Mouse (Mus musculus): ENCODE measurements around the gene Adk. TPM values are rescaled to one million over a fixed set of nuclear protein-coding genes. Genes with fewer than 3 reads are reported as not detected.

Gene Adk
- total and polyA plus RNA-seq, 3 experiments: 47.9 to 129 (median 59.0) TPM

DNA sequence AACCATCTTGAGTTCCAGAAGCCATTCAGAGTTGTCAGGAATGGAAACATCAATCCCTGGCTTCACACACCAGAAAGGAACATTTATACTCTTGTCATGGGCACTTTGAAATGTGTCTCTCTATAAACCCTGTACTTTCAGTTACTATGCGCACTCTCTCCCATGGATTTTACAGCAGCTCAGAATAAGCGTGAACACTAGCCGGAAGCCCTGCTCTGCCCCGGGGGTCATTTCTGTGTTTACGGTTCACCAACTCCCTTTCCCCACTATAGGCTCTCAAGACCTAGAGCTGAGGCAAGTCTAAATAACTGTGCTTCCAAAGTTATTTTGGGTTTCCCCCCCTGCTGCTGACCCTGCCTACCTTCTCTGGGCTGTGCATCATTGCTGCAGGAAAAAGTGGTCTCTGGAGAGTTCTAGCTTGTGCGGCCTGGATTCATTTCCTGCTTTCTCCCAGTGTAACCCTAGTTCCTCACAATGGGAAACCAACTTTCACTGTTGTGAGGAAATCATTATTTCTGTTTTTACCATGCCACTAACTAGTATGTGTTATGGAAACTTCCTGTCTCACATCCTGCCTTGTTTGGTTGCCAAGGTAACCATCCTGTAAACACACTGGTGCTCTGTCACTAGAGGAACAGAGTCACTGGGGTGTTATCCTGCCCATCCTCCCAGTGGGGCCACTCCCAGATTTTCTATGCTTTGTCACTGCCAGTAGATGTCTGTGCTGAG lies 20.4 kb upstream of the Adk start:
- H3K27ac ChIP-seq (ENCODE audit: insufficient read depth, low read depth): no peak overlapping the region
- no peaks in the 10 kb centered on the region for H3K27me3 ChIP-seq (replicated peaks)
- dilution Hi-C loops (cut with MboI; ENCODE audit: extremely low pct_ligation_motif_present, extremely low pct_unique_long_range_greater_than_20kb, low sequenced_read_pairs): no loop called here
- peaks cover 24 to 76% of the 10 kb centered on the region in 2 experiments for H3K36me3 ChIP-seq (replicated peaks in 1 of 2; ENCODE audit: control insufficient read depth in 1 of 2, insufficient read depth in 1 of 2, low read length in 1 of 2)
- H3K4me3 ChIP-seq (replicated peaks in 1 of 3; ENCODE audit: low read depth in 2 of 3, low read length in 2 of 3, poor library complexity in 1 of 3): no peak overlapping the region
- no peak for TF ChIP-seq ZC3H11A (IDR thresholded peaks at IDR 0.05; ENCODE audit: low read depth, low read length)
- no peak for TF ChIP-seq RCOR1 (conservative IDR thresholded peaks at IDR 0.05; ENCODE audit: low read depth, low read length)
- no peak for TF ChIP-seq GABPA (IDR thresholded peaks at IDR 0.05; ENCODE audit: insufficient replicate concordance, low read depth, low read length)
- no peak for TF ChIP-seq MEF2A (IDR thresholded peaks at IDR 0.05; ENCODE audit: borderline replicate concordance, low read depth, low read length)
- no peak for TF ChIP-seq UBTF (IDR thresholded peaks at IDR 0.05; ENCODE audit: low read depth, low read length)
- no peak for TF ChIP-seq MAX (IDR thresholded peaks at IDR 0.05; ENCODE audit: low read length)
- TF ChIP-seq CHD2 (IDR thresholded peaks at IDR 0.05; ENCODE audit: low read length): no peak
- H3K79me2 ChIP-seq (replicated peaks; ENCODE audit: control insufficient read depth, extremely low read depth, insufficient read depth, poor library complexity, severe bottlenecking): no peaks in the 10 kb centered on the region
- H3K9ac ChIP-seq (ENCODE audit: insufficient read depth, low read depth): no peak overlapping the region
- peak; percentile 65 for DNase-seq (ENCODE audit: extremely low read depth)
- in situ Hi-C loops (cut with MboI; ENCODE audit: low pct_ligation_motif_present, low pct_unique_long_range_greater_than_20kb, low sequenced_read_pairs): no loop called here
- H3K4me2 ChIP-seq (ENCODE audit: insufficient read depth, low read depth, poor library complexity, severe bottlenecking): no peak overlapping the region
- peaks cover 0 to 11% of the 10 kb centered on the region in 2 experiments; a peak in 2 of 4 replicates for H3K4me1 ChIP-seq (ENCODE audit: control insufficient read depth in 1 of 2, insufficient read depth in 2 of 2)
- H3K9me3 ChIP-seq (replicated peaks; ENCODE audit: low read length): no peaks in the 10 kb centered on the region

DNA sequence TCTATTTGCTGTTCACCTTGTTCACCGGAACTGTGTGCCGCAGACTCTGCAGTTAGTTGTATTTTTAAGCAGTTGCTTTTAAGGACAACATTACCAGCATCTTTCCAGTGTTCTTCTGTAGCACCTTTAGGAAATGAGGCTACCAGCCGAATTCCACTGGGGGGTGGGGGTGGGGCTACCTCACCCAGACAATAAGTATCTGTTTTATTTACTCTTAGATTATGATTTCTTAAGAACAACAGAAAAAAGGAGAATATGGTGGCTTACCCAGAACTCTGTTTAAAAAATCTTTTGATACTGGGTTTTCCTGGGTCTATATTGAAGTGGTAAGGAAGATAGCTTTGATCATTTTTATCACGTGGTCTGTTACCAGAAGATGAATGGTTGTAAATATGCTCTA lies 18.1 kb upstream of the Adk start:
- no peak overlapping the region for H3K27ac ChIP-seq (ENCODE audit: insufficient read depth, low read depth)
- peaks cover 0 to 11% of the 10 kb centered on the region in 2 experiments; a peak in 2 of 4 replicates for H3K4me1 ChIP-seq (ENCODE audit: control insufficient read depth in 1 of 2, insufficient read depth in 2 of 2)
- in situ Hi-C loops (cut with MboI; ENCODE audit: low pct_ligation_motif_present, low pct_unique_long_range_greater_than_20kb, low sequenced_read_pairs) (no loop called here), dilution Hi-C loops (cut with MboI; ENCODE audit: extremely low pct_ligation_motif_present, extremely low pct_unique_long_range_greater_than_20kb, low sequenced_read_pairs) (no loop called here)
- H3K79me2 ChIP-seq (replicated peaks; ENCODE audit: control insufficient read depth, extremely low read depth, insufficient read depth, poor library complexity, severe bottlenecking): no peaks in the 10 kb centered on the region
- no peak for DNase-seq (ENCODE audit: extremely low read depth)
- no peaks in the 10 kb centered on the region for H3K9me3 ChIP-seq (replicated peaks; ENCODE audit: low read length)
- no peaks in the 10 kb centered on the region for H3K27me3 ChIP-seq (replicated peaks)
- H3K4me2 ChIP-seq (ENCODE audit: insufficient read depth, low read depth, poor library complexity, severe bottlenecking): no peak overlapping the region
- H3K36me3 ChIP-seq (replicated peaks in 1 of 2; ENCODE audit: control insufficient read depth in 1 of 2, insufficient read depth in 1 of 2, low read length in 1 of 2): peaks cover 39 to 81% of the 10 kb centered on the region in 2 experiments
- no peak overlapping the region for H3K4me3 ChIP-seq (replicated peaks in 1 of 3; ENCODE audit: low read depth in 2 of 3, low read length in 2 of 3, poor library complexity in 1 of 3)
- TF ChIP-seq USF1 (IDR thresholded peaks at IDR 0.05; ENCODE audit: low read depth, low read length) (no peak), PAX5 (IDR thresholded peaks at IDR 0.05; ENCODE audit: low read length) (no peak), JUN (IDR thresholded peaks at IDR 0.05; ENCODE audit: insufficient read depth, low read depth, low read length) (no peak), MAZ (IDR thresholded peaks at IDR 0.05; ENCODE audit: low read depth, low read length) (no peak), ZKSCAN1 (IDR thresholded peaks at IDR 0.05; ENCODE audit: borderline replicate concordance, low read depth, low read length) (no peak), MEF2A (IDR thresholded peaks at IDR 0.05; ENCODE audit: borderline replicate concordance, low read depth, low read length) (no peak), ZNF384 (IDR thresholded peaks at IDR 0.05; ENCODE audit: low read depth, low read length) (no peak)
- H3K9ac ChIP-seq (ENCODE audit: insufficient read depth, low read depth): no peak overlapping the region

Data from CH12.LX (cell line).